Mouse (Mus musculus) embryonic stem cell, embryonic (primary cell): ENCODE measurements at regions not wholly inside any gene's neighbourhood (a gene's known extent, or its start where the extent isn't known, plus 50 kb on each side); places are given as distances from the start of the nearest gene placed in this dataset.

Source experiments
- CTCF ChIA-PET, 4 experiments: fragments of 300-600 bp in 2 of 4; fragments of 350-600 bp in 2 of 4; sonication (Branson Sonifier 250); formaldehyde crosslinking; loops; one replicate each; lab custom pipeline; 2022; ENCODE audit warnings: inconsistent platforms in 2 of 4; lab: Charles Lee
- POLR2A ChIA-PET, 4 experiments: fragments of 300-600 bp in 2 of 4; fragments of 350-600 bp in 2 of 4; sonication (Branson Sonifier 250); formaldehyde crosslinking; loops; one replicate each; lab custom pipeline; 2022; ENCODE audit warnings: antibody characterized with exemption in 4 of 4, inconsistent platforms in 1 of 4; lab: Charles Lee

- CTCF ChIA-PET = no interaction called here
- POLR2A ChIA-PET = no interaction called here
Measured at GRCm38 (mm10) chr13:107500776-107501489, 479.0 kb upstream of the Kif2a start.

GRCm38 (mm10) chr13:107499296-107499695 is 477.4 kb upstream of the Kif2a start:
- POLR2A ChIA-PET = no interaction called here
- CTCF ChIA-PET = no interaction called here

GRCm38 (mm10) chr13:107495161-107495732 is 473.3 kb upstream of the Kif2a start:
- ChIA-PET CTCF (no interaction called here), POLR2A (no interaction called here)

- ChIA-PET POLR2A (no interaction called here), CTCF (no interaction called here)
Measured at GRCm38 (mm10) chr13:107493765-107494164, 471.8 kb upstream of the Kif2a start.

- CTCF ChIA-PET = interaction anchor here in 1 of 4 experiments (0.6 kb wide), 1 partner anchor 851 kb away, joined by 6 read pairs; no protein-coding TSS in a partner anchor
- POLR2A ChIA-PET = no interaction called here
Measured at GRCm38 (mm10) chr13:107492448-107492847, 470.5 kb upstream of the Kif2a start.

- CTCF ChIA-PET = no interaction called here
- POLR2A ChIA-PET = no interaction called here
Measured at GRCm38 (mm10) chr13:107491423-107491822, 469.5 kb upstream of the Kif2a start.

- CTCF ChIA-PET = interaction anchor here in 1 of 4 experiments (0.6 kb wide), 1 partner anchor 413 kb away, joined by 3 read pairs; no protein-coding TSS in a partner anchor
- POLR2A ChIA-PET = interaction anchor here in 1 of 4 experiments (0.7 kb wide), 1 partner anchor 60 kb away, joined by 3 read pairs; no protein-coding TSS in a partner anchor
Measured at GRCm38 (mm10) chr13:107485400-107486017, 463.6 kb upstream of the Kif2a start.

GRCm38 (mm10) chr13:107484630-107484998 is 462.7 kb upstream of the Kif2a start:
- CTCF ChIA-PET = interaction anchor here in 2 of 4 experiments (0.5 to 0.6 kb wide), 2 partner anchors 412 to 559 kb away, joined by 3 read pairs; no protein-coding TSS in a partner anchor
- POLR2A ChIA-PET = interaction anchor here in 1 of 4 experiments (0.6 kb wide), 1 partner anchor 28 kb away, joined by 3 read pairs; no protein-coding TSS in a partner anchor

GRCm38 (mm10) chr13:107483967-107484629 is 462.2 kb upstream of the Kif2a start:
- ChIA-PET POLR2A (no interaction called here), CTCF (interaction anchor here in 1 of 4 experiments (0.5 kb wide), 1 partner anchor 559 kb away, joined by 3 read pairs; no protein-coding TSS in a partner anchor)

- ChIA-PET CTCF (no interaction called here), POLR2A (no interaction called here)
Measured at GRCm38 (mm10) chr13:107475166-107475565, 453.2 kb upstream of the Kif2a start.

- ChIA-PET CTCF (interaction anchor here in 1 of 4 experiments (0.6 kb wide), 1 partner anchor 11 kb away, joined by 4 read pairs; no protein-coding TSS in a partner anchor), POLR2A (interaction anchor here in 1 of 4 experiments (0.6 kb wide), 1 partner anchor 385 kb away, joined by 3 read pairs; no protein-coding TSS in a partner anchor)
Measured at GRCm38 (mm10) chr13:107469491-107470276, 447.8 kb upstream of the Kif2a start.

- CTCF ChIA-PET = no interaction called here
- POLR2A ChIA-PET = no interaction called here
Measured at GRCm38 (mm10) chr13:107462791-107463190, 440.9 kb upstream of the Kif2a start.

- CTCF ChIA-PET = interaction anchor here in 1 of 4 experiments (0.7 kb wide), 1 partner anchor 428 kb away, joined by 3 read pairs; no protein-coding TSS in a partner anchor
- POLR2A ChIA-PET = interaction anchor here in 1 of 4 experiments (0.7 kb wide), 1 partner anchor 485 kb away, joined by 3 read pairs; no protein-coding TSS in a partner anchor
Measured at GRCm38 (mm10) chr13:107461048-107461912, 439.4 kb upstream of the Kif2a start.

GRCm38 (mm10) chr13:107458730-107459129 is 436.8 kb upstream of the Kif2a start:
- CTCF ChIA-PET = interaction anchor here in 1 of 4 experiments (0.6 kb wide), 1 partner anchor 11 kb away, joined by 4 read pairs; no protein-coding TSS in a partner anchor
- POLR2A ChIA-PET = interaction anchor here in 1 of 4 experiments (0.7 kb wide), 1 partner anchor 9 kb away, joined by 3 read pairs; no protein-coding TSS in a partner anchor

- CTCF ChIA-PET = interaction anchor here in 1 of 4 experiments (0.6 kb wide), 1 partner anchor 353 kb away, joined by 3 read pairs; no protein-coding TSS in a partner anchor
- POLR2A ChIA-PET = no interaction called here
Measured at GRCm38 (mm10) chr13:107457270-107457669, 435.3 kb upstream of the Kif2a start.

GRCm38 (mm10) chr13:107456394-107456793 is 434.5 kb upstream of the Kif2a start:
- CTCF ChIA-PET = interaction anchor here in 1 of 4 experiments (0.6 kb wide), 1 partner anchor 340 kb away, joined by 3 read pairs; no protein-coding TSS in a partner anchor
- POLR2A ChIA-PET = interaction anchor here in 1 of 4 experiments (0.6 kb wide), 1 partner anchor 28 kb away, joined by 3 read pairs; no protein-coding TSS in a partner anchor

GRCm38 (mm10) chr13:107449598-107450179 is 427.8 kb upstream of the Kif2a start:
- ChIA-PET CTCF (no interaction called here), POLR2A (no interaction called here)
